Mouse (Mus musculus) limb, embryonic 14.5 days (tissue): ENCODE data around the gene Uqcrc2. TPM values are rescaled to one million over a fixed set of nuclear protein-coding genes. Genes with fewer than 3 reads are reported as not detected.
A peak's percentile ranks its signal among the peaks of the same experiment; 100 is the strongest.

ENCODE experiments used
- ATAC-seq: fragments of 200-750 bp; cut with Nextera tagmentation; 2 replicates; pipeline ENCODE4 v1.8.0; 2017; ENCODE audit warnings: low read depth, moderate number of reproducible peaks, moderate TSS enrichment; ENCODE audit not compliant: low FRiP score
- DNase-seq: peaks from one replicate; pipeline ENCODE4 v3.0.0-alpha.2; 2015; ENCODE audit warnings: low spot score
- H3K27ac ChIP-seq: fragments of 300-500 bp; sonication (generic); replicated peaks from 2 replicates; pipeline ENCODE4 v1.5.1; 2014; ENCODE audit warnings: low read depth, mild to moderate bottlenecking, low read length, moderate library complexity, mixed read lengths
- H3K27me3 ChIP-seq: fragments of 300-500 bp; sonication (generic); 2 replicates; pipeline ENCODE4 v1.6.1; 2014; ENCODE audit warnings: low read length, mixed read lengths; ENCODE audit not compliant: control insufficient read depth, insufficient read depth
- H3K36me3 ChIP-seq: fragments of 300-500 bp; sonication (generic); 2 replicates; pipeline ENCODE4 v1.6.1; 2014; ENCODE audit warnings: mild to moderate bottlenecking, low read length, moderate library complexity, mixed read lengths; ENCODE audit not compliant: control insufficient read depth, insufficient read depth
- H3K4me1 ChIP-seq: fragments of 300-500 bp; sonication (generic); 2 replicates; pipeline ENCODE4 v1.6.1; 2014; ENCODE audit warnings: antibody characterized with exemption, low read length, mixed read lengths; ENCODE audit not compliant: control insufficient read depth, insufficient read depth
- H3K4me2 ChIP-seq: fragments of 300-500 bp; sonication (generic); replicated peaks from 2 replicates; pipeline ENCODE4 v1.6.1; 2014; ENCODE audit warnings: low read depth, mild to moderate bottlenecking, low read length, moderate library complexity; ENCODE audit not compliant: severe bottlenecking
- H3K4me3 ChIP-seq: fragments of 300-500 bp; sonication (generic); replicated peaks from 2 replicates; pipeline ENCODE4 v1.5.1; 2014; ENCODE audit warnings: low read length
- H3K9ac ChIP-seq: fragments of 300-500 bp; sonication (generic); 2 replicates; pipeline ENCODE4 v1.6.1; 2014; ENCODE audit warnings: mild to moderate bottlenecking, low read depth, low read length, moderate library complexity; ENCODE audit not compliant: severe bottlenecking
- H3K9me3 ChIP-seq: fragments of 300-500 bp; sonication (generic); 2 replicates; pipeline ENCODE4 v1.6.1; 2016; ENCODE audit warnings: low read length; ENCODE audit not compliant: control insufficient read depth
- POLR2A ChIP-seq: fragments of 200-500 bp; IDR thresholded peaks from 2 replicates; pipeline ENCODE4 v1.8.0; 2012; ENCODE audit warnings: inconsistent platforms, mild to moderate bottlenecking, moderate library complexity, borderline replicate concordance; ENCODE audit not compliant: insufficient read depth, insufficient read length; ENCODE audit errors: extremely low read depth
- WGBS: fragments of 180-500 bp; shearing (Covaris S2); extraction: QIAGEN DNeasy Blood & Tissue Kit; methylation state at CpG from one replicate; pipeline ENCODE4 v1.1.7; 2014; 5-methylcytosine and 5-hydroxymethylcytosine counted together
- polyA plus RNA-seq, 2 experiments: library from polyadenylated mRNA; depleted of rRNA in 1 of 2; stranded (reverse) in 1 of 2; unstranded in 1 of 2; fragments of >200 nt; fragmentation: Nextera tagmentation in 1 of 2; extraction: Ambion mirVana in 1 of 2; gene quantifications; 2 replicates each; pipeline versions ENCODE4 v1.2.1 to v1.2.3; 2012 to 2014

The Uqcrc2 gene
- polyA plus RNA-seq, 2 experiments = 165 to 200 TPM

DNA sequence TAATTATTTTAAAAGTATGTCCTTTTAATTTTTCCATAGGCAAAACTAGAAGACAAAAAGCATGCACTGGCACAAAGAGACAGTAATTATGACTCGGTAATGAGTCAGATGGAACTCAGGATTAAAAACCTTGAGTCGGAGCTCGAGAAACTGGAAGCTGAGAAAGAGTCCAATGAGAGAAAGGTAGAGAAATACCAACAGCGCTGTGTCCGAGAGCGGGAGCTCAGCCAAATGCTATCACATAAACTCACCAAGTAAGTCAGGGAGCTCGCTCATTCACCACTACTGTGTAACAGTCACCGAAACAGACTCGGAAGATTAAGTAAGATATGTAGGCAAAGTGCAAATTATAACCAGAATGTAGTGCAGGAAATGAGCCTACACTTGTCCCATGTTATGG lies 14.1 kb upstream of the Uqcrc2 start:
- no peak for DNase-seq
- 74% methylated on average over 9 of the region's 9 CpGs for WGBS
- H3K27ac ChIP-seq = no peak overlapping the region
- H3K4me3 ChIP-seq = no peak overlapping the region
- H3K4me2 ChIP-seq = no peak overlapping the region
- no peak for ATAC-seq
- H3K36me3 ChIP-seq = no peaks in the 10 kb centered on the region
- H3K9me3 ChIP-seq = no peaks in the 10 kb centered on the region
- no peaks in the 10 kb centered on the region for H3K27me3 ChIP-seq
- H3K9ac ChIP-seq = no peak overlapping the region
- no peak for TF ChIP-seq POLR2A
- H3K4me1 ChIP-seq = no peaks in the 10 kb centered on the region

GRCm38 (mm10) chr7:120632518-120632917 lies 2.5 kb upstream of the Uqcrc2 start:
- no peak overlapping the region for H3K4me2 ChIP-seq
- H3K4me3 ChIP-seq = no peak overlapping the region
- peaks cover 4% of the 10 kb centered on the region; the same call in 1 of the 2 replicates for H3K36me3 ChIP-seq
- H3K9ac ChIP-seq = no peak overlapping the region
- 67% methylated on average over 1 of the region's 1 CpGs for WGBS
- H3K9me3 ChIP-seq = no peaks in the 10 kb centered on the region
- H3K4me1 ChIP-seq = peaks cover 8% of the 10 kb centered on the region
- no peaks in the 10 kb centered on the region for H3K27me3 ChIP-seq
- H3K27ac ChIP-seq = no peak overlapping the region
- peak; percentile 37 for DNase-seq
- ATAC-seq = no peak
- no peak for TF ChIP-seq POLR2A

DNA sequence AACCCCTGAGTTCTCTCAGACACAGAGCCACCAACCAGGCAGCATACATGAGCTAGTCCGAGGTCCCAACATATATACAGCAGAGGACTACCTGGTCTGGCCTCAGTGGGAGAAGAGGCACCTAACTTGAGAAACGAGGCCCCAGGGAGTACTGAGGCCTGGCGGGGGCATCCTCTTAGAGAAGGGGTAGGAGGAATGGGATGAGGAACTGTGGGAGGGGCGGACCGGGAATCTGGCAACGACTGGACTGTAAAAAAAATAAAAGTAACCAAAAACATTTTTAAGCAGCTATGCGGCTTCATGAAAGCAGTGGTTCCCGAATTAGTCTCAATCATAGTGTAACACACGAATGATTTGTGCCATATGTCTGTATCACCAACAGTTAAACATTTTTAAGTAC lies 675 bp upstream of the Uqcrc2 start:
- no peaks in the 10 kb centered on the region for H3K9me3 ChIP-seq
- peak overlapping the region; percentile 79 for H3K4me2 ChIP-seq
- DNase-seq (peak; percentile 41), ATAC-seq (no peak)
- 10% methylated on average over 9 of the region's 9 CpGs for WGBS
- no peak for TF ChIP-seq POLR2A
- H3K27me3 ChIP-seq = no peaks in the 10 kb centered on the region
- H3K9ac ChIP-seq = peak overlapping the region; percentile 96
- peaks cover 8% of the 10 kb centered on the region for H3K4me1 ChIP-seq
- peak overlapping the region; percentile 94 for H3K4me3 ChIP-seq
- peak overlapping the region; percentile 91 for H3K27ac ChIP-seq
- peaks cover 20% of the 10 kb centered on the region for H3K36me3 ChIP-seq

- 4% methylated on average over 29 of the region's 32 CpGs for WGBS
- H3K27me3 ChIP-seq = no peaks in the 10 kb centered on the region
- DNase-seq (no peak), ATAC-seq (peak; percentile 80)
- peaks cover 31% of the 10 kb centered on the region for H3K36me3 ChIP-seq
- H3K4me1 ChIP-seq = peaks cover 8% of the 10 kb centered on the region
- no peaks in the 10 kb centered on the region for H3K9me3 ChIP-seq
- TF ChIP-seq POLR2A = no peak
- H3K27ac ChIP-seq = peak overlapping the region; percentile 91
- peak overlapping the region; percentile 79 for H3K4me2 ChIP-seq
- peak overlapping the region; percentile 94 for H3K4me3 ChIP-seq
- H3K9ac ChIP-seq = peak overlapping the region; percentile 96
These were observed 396 bp downstream of the Uqcrc2 start for GRCm38 (mm10) chr7:120635362-120635781.

GRCm38 (mm10) chr7:120635821-120636220 lies 845 bp downstream of the Uqcrc2 start:
- H3K36me3 ChIP-seq = peaks cover 35% of the 10 kb centered on the region
- peaks cover 8% of the 10 kb centered on the region for H3K4me1 ChIP-seq
- ATAC-seq = no peak; the same call in 1 of the 2 replicates
- H3K27ac ChIP-seq = no peak overlapping the region
- no peaks in the 10 kb centered on the region for H3K9me3 ChIP-seq
- no peaks in the 10 kb centered on the region for H3K27me3 ChIP-seq
- H3K9ac ChIP-seq = peak overlapping the region; percentile 96
- no peak for TF ChIP-seq POLR2A
- 3% methylated on average over 11 of the region's 11 CpGs for WGBS
- no peak for DNase-seq
- peak overlapping the region; percentile 79 for H3K4me2 ChIP-seq
- peak overlapping the region; percentile 94 for H3K4me3 ChIP-seq

GRCm38 (mm10) chr7:120643217-120643616 lies 8.2 kb downstream of the Uqcrc2 start:
- Histone ChIP-seq H3K9ac (no peak overlapping the region), H3K4me1 (no peaks in the 10 kb centered on the region), H3K4me2 (no peak overlapping the region), H3K36me3 (peaks cover 88% of the 10 kb centered on the region), H3K4me3 (no peak overlapping the region), H3K9me3 (no peaks in the 10 kb centered on the region), H3K27me3 (no peaks in the 10 kb centered on the region), H3K27ac (no peak overlapping the region)
- DNase-seq = no peak
- no peak for TF ChIP-seq POLR2A
- no peak for ATAC-seq
- WGBS = 68% methylated on average over 4 of the region's 4 CpGs
